In genomic region chr14:51983251-51983650, GRCm38 (mm10) we compare ENCODE assay signal across 11 mouse cellular contexts. TPM values are rescaled to one million over a fixed set of nuclear protein-coding genes. Genes with fewer than 3 reads are reported as not detected.
DNase-seq lines count a peak whose midpoint lies in the region; ATAC-seq lines count a peak whose summit lies in the region.
"Had no signal": no experiment of that assay in that cellular context is flagged by ENCODE, and none has a peak within 500 bp of the region (broad histone marks: within the 10 kb centered on the region; RNA-seq: fewer than 3 reads in every experiment).

No protein-coding gene starts in this region.

- H3K4me2 ChIP-seq in kidney, embryonic 15.5 days: no peak overlapping the region

- ATAC-seq in kidney, embryonic 15.5 days (replicated peaks; ENCODE audit: low FRiP score): no peak

- no peaks in the 10 kb centered on the region for H3K27me3 ChIP-seq in kidney, embryonic 15.5 days
- 0 out of 2 replicates have a peak, but pooled peaks cover 9% of the 10 kb centered on the region for H3K27me3 ChIP-seq in midbrain, embryonic 10.5 days (ENCODE audit: low read depth, poor library complexity, severe bottlenecking)
- H3K27me3 ChIP-seq: embryonic facial prominence, embryonic 15.5 days had no signal

- peak; percentile 10 for DNase-seq in cerebellum, adult 9-10 months
- DNase-seq in cerebellum, adult 18-20 months: no peak
- no peak for DNase-seq in kidney, adult 18-20 months
- DNase-seq in adipocyte (ENCODE audit: low spot score): peak; percentile 31
- DNase-seq in midbrain, embryonic 10.5 days (ENCODE audit: low spot score): no peak
- DNase-seq in layer of hippocampus, adult 18-20 months (ENCODE audit: low spot score in 2 of 2): no peak
- DNase-seq in ovary, adult 18-20 months (ENCODE audit: low spot score): no peak

- H3K9ac ChIP-seq in kidney, embryonic 15.5 days: peak overlapping the region; percentile 72; the same call in 1 of the 2 replicates

- H3K4me1 ChIP-seq in kidney, embryonic 15.5 days: peaks cover 39% of the 10 kb centered on the region
- peaks cover 39% of the 10 kb centered on the region for H3K4me1 ChIP-seq in midbrain, embryonic 10.5 days

- H3K27ac ChIP-seq in kidney, embryonic 15.5 days: no peak overlapping the region
- H3K27ac ChIP-seq in midbrain, embryonic 10.5 days (replicated peaks): 0 out of 2 replicates have a peak overlapping the region, but pooled peaks have one; percentile 95

- no peak overlapping the region for H3K4me3 ChIP-seq in kidney, embryonic 15.5 days (replicated peaks)
- peak overlapping the region; percentile 82; the same call in 1 of the 2 replicates for H3K4me3 ChIP-seq in midbrain, embryonic 10.5 days

- 65% methylated on average over 4 of the region's 4 CpGs for WGBS in kidney, embryonic 15.5 days
- 58% methylated on average over 4 of the region's 4 CpGs for WGBS in midbrain, embryonic 10.5 days

- no peaks in the 10 kb centered on the region for H3K9me3 ChIP-seq in kidney, embryonic 15.5 days (replicated peaks)
- no peaks in the 10 kb centered on the region for H3K9me3 ChIP-seq in midbrain, embryonic 10.5 days (replicated peaks)
- H3K9me3 ChIP-seq: embryonic facial prominence, embryonic 15.5 days had no signal

- H3K36me3 ChIP-seq in kidney, embryonic 15.5 days: peaks cover 13% of the 10 kb centered on the region
- peaks cover 17% of the 10 kb centered on the region for H3K36me3 ChIP-seq in midbrain, embryonic 10.5 days

RNA-seq across cellular contexts. Expression of gene Arhgef40, which starts 1.3 kb away (rescaled TPM):
- polyA plus RNA-seq in kidney, embryonic 15.5 days (2015; fragmentation: Nextera tagmentation; extraction: Ambion mirVana): 86.1 and 105 TPM in 2 replicates
- 85.4 and 99.8 TPM in 2 replicates for polyA plus RNA-seq in midbrain, embryonic 10.5 days (2016; fragmentation: Nextera tagmentation; extraction: Ambion mirVana)
- total RNA-seq in layer of hippocampus, adult 18-20 months (2021): 10 to 100 TPM; 25.8 to 30.0 TPM

RNA-seq across cellular contexts. Expression of gene Tmem253, which starts 32.2 kb away (rescaled TPM):
- 0.93 and 1.1 TPM in 2 replicates for polyA plus RNA-seq in kidney, embryonic 15.5 days (2015; fragmentation: Nextera tagmentation; extraction: Ambion mirVana)
- 0.67 and 1.2 TPM in 2 replicates for polyA plus RNA-seq in midbrain, embryonic 10.5 days (2016; fragmentation: Nextera tagmentation; extraction: Ambion mirVana)
- under 1 TPM; 0.63 to 0.92 TPM for total RNA-seq in layer of hippocampus, adult 18-20 months (2021)

RNA-seq across cellular contexts. Expression of gene Zfp219, which starts 37.3 kb away (rescaled TPM):
- polyA plus RNA-seq in kidney, embryonic 15.5 days (2015; fragmentation: Nextera tagmentation; extraction: Ambion mirVana): 38.5 and 43.8 TPM in 2 replicates
- 89.4 and 96.6 TPM in 2 replicates for polyA plus RNA-seq in midbrain, embryonic 10.5 days (2016; fragmentation: Nextera tagmentation; extraction: Ambion mirVana)
- 10 to 100 TPM; 42.3 to 44.2 TPM for total RNA-seq in layer of hippocampus, adult 18-20 months (2021)

RNA-seq across cellular contexts. Expression of gene Olfr221, which starts 59.0 kb away (rescaled TPM):
- polyA plus RNA-seq in kidney, embryonic 15.5 days (2015; fragmentation: Nextera tagmentation; extraction: Ambion mirVana): not detected in 2 replicates
- polyA plus RNA-seq in midbrain, embryonic 10.5 days (2016; fragmentation: Nextera tagmentation; extraction: Ambion mirVana): not detected in 2 replicates
- not detected for total RNA-seq in layer of hippocampus, adult 18-20 months (2021)
- polyA plus RNA-seq: gonadal fat pad, adult 2 months; large intestine, adult 2 months had no signal

Comparison
In these comparisons a context has a peak if more than half of its experiments do, and no peak if none do; other contexts are left out.
1. DNase-seq: peak in cerebellum, adult 9-10 months (single experiment) and adipocyte (single experiment); none in cerebellum, adult 18-20 months (0 of 2), kidney, adult 18-20 months (single experiment), midbrain, embryonic 10.5 days (single experiment), layer of hippocampus, adult 18-20 months (0 of 2) and ovary, adult 18-20 months (single experiment).